ENCODE assay signal across 19 mouse cellular contexts in the genomic region with DNA sequence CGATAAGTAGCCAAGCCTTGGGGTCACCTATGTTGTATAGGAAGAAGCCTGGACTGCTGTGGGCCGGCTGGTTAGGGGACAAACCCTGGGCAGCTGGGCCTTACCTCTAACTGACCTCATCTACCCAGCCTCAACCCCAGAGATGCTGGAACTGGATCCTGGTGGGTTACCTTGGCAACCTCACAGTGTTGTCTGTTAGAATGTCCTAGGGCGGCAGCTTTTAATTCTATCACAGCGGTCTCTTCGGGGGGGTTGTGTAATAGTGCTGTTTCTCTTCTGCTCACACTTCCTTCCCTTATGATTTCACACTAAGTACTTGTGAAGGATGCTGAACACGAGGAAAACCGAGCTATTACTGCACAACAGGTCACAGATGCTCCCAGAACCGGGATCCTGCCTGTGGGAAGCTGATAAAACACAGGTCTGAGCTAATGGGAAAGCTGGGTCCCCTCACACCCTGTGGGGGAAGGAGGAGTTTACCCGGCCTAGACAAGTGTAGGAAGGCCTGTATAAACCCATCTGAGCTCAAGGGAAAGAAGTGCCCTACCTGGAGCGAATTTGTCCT. TPM values are rescaled to one million over a fixed set of nuclear protein-coding genes. Genes with fewer than 3 reads are reported as not detected.
DNase-seq lines count a peak whose midpoint lies in the region; ATAC-seq lines count a peak whose summit lies in the region.
"Had no signal": no experiment of that assay in that cellular context is flagged by ENCODE, and none has a peak within 500 bp of the region (broad histone marks: within the 10 kb centered on the region; RNA-seq: fewer than 3 reads in every experiment).

No protein-coding gene starts in this region.

- no peaks in the 10 kb centered on the region for H3K9me3 ChIP-seq in hindbrain, embryonic 10.5 days
- H3K9me3 ChIP-seq in hindbrain, embryonic 14.5 days (ENCODE audit: control insufficient read depth, low read length) = no peaks in the 10 kb centered on the region
- H3K9me3 ChIP-seq in embryonic facial prominence, embryonic 11.5 days (replicated peaks; ENCODE audit: control insufficient read depth, low read length) = no peaks in the 10 kb centered on the region
- H3K9me3 ChIP-seq in liver, embryonic 12.5 days (replicated peaks) = no peaks in the 10 kb centered on the region
- H3K9me3 ChIP-seq: embryonic facial prominence, embryonic 12.5 days; heart, embryonic 10.5 days; limb, embryonic 15.5 days had no signal

- peak; percentile 23 for DNase-seq in hindbrain, embryonic 10.5 days (ENCODE audit: low spot score)
- DNase-seq in hindbrain, embryonic 14.5 days (ENCODE audit: low spot score) = no peak
- DNase-seq in retina, postnatal 1 day = peak; percentile 46
- DNase-seq in retina, embryonic 14.5 days (ENCODE audit: low spot score) = no peak
- DNase-seq in embryonic facial prominence, embryonic 11.5 days (ENCODE audit: low spot score) = peak; percentile 37
- no peak for DNase-seq in right cerebral cortex, postnatal 25 days
- DNase-seq: cerebellum, adult 9-11 months; gastrocnemius, postnatal 25 days; heart, postnatal 10 days; kidney, adult 2 months; kidney, postnatal 4 days; liver, postnatal 0 days; right cerebral cortex, adult 18-20 months; thymus, adult 2 months had no signal

- no peak overlapping the region for H3K9ac ChIP-seq in hindbrain, embryonic 14.5 days
- no peak overlapping the region for H3K9ac ChIP-seq in embryonic facial prominence, embryonic 11.5 days (replicated peaks; ENCODE audit: low read length)
- no peak overlapping the region for H3K9ac ChIP-seq in liver, embryonic 12.5 days
- H3K9ac ChIP-seq: embryonic facial prominence, embryonic 12.5 days; limb, embryonic 15.5 days; liver, postnatal 0 days had no signal

- peaks cover 37% of the 10 kb centered on the region for H3K4me1 ChIP-seq in hindbrain, embryonic 10.5 days (replicated peaks)
- peaks cover 22% of the 10 kb centered on the region for H3K4me1 ChIP-seq in hindbrain, embryonic 14.5 days (replicated peaks; ENCODE audit: control insufficient read depth, insufficient read depth, low read length)
- no peaks in the 10 kb centered on the region for H3K4me1 ChIP-seq in embryonic facial prominence, embryonic 11.5 days (ENCODE audit: control insufficient read depth, insufficient read depth, low read length)
- peaks cover 17% of the 10 kb centered on the region for H3K4me1 ChIP-seq in liver, embryonic 12.5 days

- H3K27me3 ChIP-seq in hindbrain, embryonic 10.5 days (ENCODE audit: insufficient read depth, poor library complexity, severe bottlenecking) = peaks cover 73% of the 10 kb centered on the region
- H3K27me3 ChIP-seq in hindbrain, embryonic 14.5 days (ENCODE audit: control insufficient read depth, insufficient read depth, low read length) = peaks cover 21% of the 10 kb centered on the region
- H3K27me3 ChIP-seq in embryonic facial prominence, embryonic 11.5 days (ENCODE audit: control insufficient read depth, insufficient read depth, low read length) = peaks cover 20% of the 10 kb centered on the region
- H3K27me3 ChIP-seq in liver, embryonic 12.5 days (replicated peaks) = peaks cover 59% of the 10 kb centered on the region

- no peak overlapping the region for H3K4me2 ChIP-seq in hindbrain, embryonic 14.5 days (replicated peaks)
- H3K4me2 ChIP-seq in embryonic facial prominence, embryonic 11.5 days (ENCODE audit: low read depth, low read length) = no peak overlapping the region
- H3K4me2 ChIP-seq in liver, embryonic 12.5 days = no peak overlapping the region
- H3K4me2 ChIP-seq: embryonic facial prominence, embryonic 12.5 days; limb, embryonic 15.5 days had no signal

- no peak for ATAC-seq in hindbrain, embryonic 14.5 days (ENCODE audit: low FRiP score)
- no peak for ATAC-seq in embryonic facial prominence, embryonic 11.5 days (replicated peaks; ENCODE audit: insufficient number of reproducible peaks, low FRiP score, low TSS enrichment, low read depth)
- ATAC-seq in liver, embryonic 12.5 days = no peak
- ATAC-seq: liver, postnatal 0 days had no signal

- no peak overlapping the region for H3K4me3 ChIP-seq in hindbrain, embryonic 10.5 days
- no peak overlapping the region for H3K4me3 ChIP-seq in hindbrain, embryonic 14.5 days (replicated peaks; ENCODE audit: low read length)
- H3K4me3 ChIP-seq in embryonic facial prominence, embryonic 11.5 days (ENCODE audit: low read depth, low read length) = no peak overlapping the region
- no peak overlapping the region for H3K4me3 ChIP-seq in liver, embryonic 12.5 days
- H3K4me3 ChIP-seq: embryonic facial prominence, embryonic 12.5 days; heart, embryonic 10.5 days; limb, embryonic 15.5 days had no signal

- WGBS in hindbrain, embryonic 10.5 days = 29% methylated on average over 10 of the region's 10 CpGs
- WGBS in hindbrain, embryonic 14.5 days = 30% methylated on average over 10 of the region's 10 CpGs
- 34% methylated on average over 10 of the region's 10 CpGs for WGBS in embryonic facial prominence, embryonic 11.5 days
- 58% methylated on average over 10 of the region's 10 CpGs for WGBS in liver, embryonic 12.5 days (ENCODE audit: insufficient replicate concordance)

- H3K27ac ChIP-seq in hindbrain, embryonic 10.5 days = no peak overlapping the region
- no peak overlapping the region for H3K27ac ChIP-seq in hindbrain, embryonic 14.5 days
- H3K27ac ChIP-seq in embryonic facial prominence, embryonic 11.5 days (replicated peaks; ENCODE audit: low read depth, low read length) = no peak overlapping the region
- no peak overlapping the region for H3K27ac ChIP-seq in liver, embryonic 12.5 days
- H3K27ac ChIP-seq: embryonic facial prominence, embryonic 12.5 days; heart, embryonic 10.5 days; limb, embryonic 15.5 days; macrophage had no signal

- H3K36me3 ChIP-seq in hindbrain, embryonic 10.5 days = no peaks in the 10 kb centered on the region
- H3K36me3 ChIP-seq in hindbrain, embryonic 14.5 days (replicated peaks; ENCODE audit: control insufficient read depth, insufficient read depth) = no peaks in the 10 kb centered on the region
- no peaks in the 10 kb centered on the region for H3K36me3 ChIP-seq in embryonic facial prominence, embryonic 11.5 days (replicated peaks; ENCODE audit: control insufficient read depth, insufficient read depth, low read depth, low read length)
- H3K36me3 ChIP-seq in liver, embryonic 12.5 days = no peaks in the 10 kb centered on the region
- H3K36me3 ChIP-seq: embryonic facial prominence, embryonic 12.5 days; heart, embryonic 10.5 days; limb, embryonic 15.5 days had no signal

RNA-seq across cellular contexts. Expression of a gene that starts 2.0 kb away (rescaled TPM):
- polyA plus RNA-seq in hindbrain, embryonic 10.5 days (2016; fragmentation: Nextera tagmentation; extraction: Ambion mirVana) = 4.9 and 7.6 TPM in 2 replicates
- polyA plus RNA-seq in hindbrain, embryonic 14.5 days (2014; fragmentation: Nextera tagmentation; extraction: Ambion mirVana) = 21.0 and 23.0 TPM in 2 replicates
- 5.5 and 6.5 TPM in 2 replicates for polyA plus RNA-seq in embryonic facial prominence, embryonic 11.5 days (2014; fragmentation: Nextera tagmentation; extraction: Ambion mirVana)
- 9.8 and 11.0 TPM in 2 replicates for polyA plus RNA-seq in liver, embryonic 12.5 days (2016; fragmentation: Nextera tagmentation; extraction: Ambion mirVana)

Comparison
In these comparisons a context has a peak if more than half of its experiments do, and no peak if none do; other contexts are left out.
1. DNase-seq: peak in hindbrain, embryonic 10.5 days (single experiment), retina, postnatal 1 day (single experiment) and embryonic facial prominence, embryonic 11.5 days (single experiment); none in hindbrain, embryonic 14.5 days (single experiment), retina, embryonic 14.5 days (single experiment) and right cerebral cortex, postnatal 25 days (single experiment).